Mouse (Mus musculus) liver, embryonic 12.5 days (tissue): ENCODE measurements around the gene D930020B18Rik. TPM values are rescaled to one million over a fixed set of nuclear protein-coding genes. Genes with fewer than 3 reads are reported as not detected.

Experiments
- ATAC-seq: fragments of 200-750 bp; cut with Nextera tagmentation; 2 replicates; pipeline ENCODE4 v1.8.0; 2017; ENCODE audit warnings: moderate number of reproducible peaks, mild to moderate bottlenecking, moderate library complexity
- H3K27ac ChIP-seq: fragments of 300-500 bp; sonication (generic); 2 replicates; pipeline ENCODE4 v1.5.1; 2016; ENCODE audit warnings: mild to moderate bottlenecking
- H3K27me3 ChIP-seq: fragments of 300-500 bp; sonication (generic); replicated peaks from 2 replicates; pipeline ENCODE4 v1.6.1; 2016; ENCODE audit warnings: mild to moderate bottlenecking, moderate library complexity
- H3K36me3 ChIP-seq: fragments of 300-500 bp; sonication (generic); 2 replicates; pipeline ENCODE4 v1.6.1; 2016; ENCODE audit warnings: mild to moderate bottlenecking, moderate library complexity
- H3K4me1 ChIP-seq: fragments of 300-500 bp; sonication (generic); 2 replicates; pipeline ENCODE4 v1.6.1; 2016
- H3K4me2 ChIP-seq: fragments of 300-500 bp; sonication (generic); 2 replicates; pipeline ENCODE4 v1.6.1; 2016; ENCODE audit warnings: mild to moderate bottlenecking, moderate library complexity
- H3K4me3 ChIP-seq: fragments of 300-500 bp; sonication (generic); 2 replicates; pipeline ENCODE4 v1.5.1; 2016; ENCODE audit warnings: mild to moderate bottlenecking, moderate library complexity
- H3K9ac ChIP-seq: fragments of 300-500 bp; sonication (generic); 2 replicates; pipeline ENCODE4 v1.6.1; 2016; ENCODE audit warnings: mild to moderate bottlenecking, moderate library complexity
- H3K9me3 ChIP-seq: fragments of 300-500 bp; sonication (generic); replicated peaks from 2 replicates; pipeline ENCODE4 v1.6.1; 2016; ENCODE audit warnings: mild to moderate bottlenecking, moderate library complexity
- WGBS: fragments of 180-500 bp; shearing (Covaris S2); methylation state at CpG from one replicate; pipeline ENCODE4 v1.1.7; 2016; ENCODE audit not compliant: insufficient replicate concordance; 5-methylcytosine and 5-hydroxymethylcytosine counted together
- microRNA-seq: library from miRNA; unstranded; fragments of <30 nt; microRNA quantifications from one replicate; pipeline ENCODE4, GENCODE M21; 2017
- polyA plus RNA-seq: library from polyadenylated mRNA; unstranded; fragments of >200 nt; fragmentation: Nextera tagmentation; extraction: Ambion mirVana; gene quantifications from 2 replicates; pipeline ENCODE4 v1.2.1, GENCODE M21; 2016

D930020B18Rik gene
- polyA plus RNA-seq, 1 experiment from 2014 or later: 0.11 TPM

DNA sequence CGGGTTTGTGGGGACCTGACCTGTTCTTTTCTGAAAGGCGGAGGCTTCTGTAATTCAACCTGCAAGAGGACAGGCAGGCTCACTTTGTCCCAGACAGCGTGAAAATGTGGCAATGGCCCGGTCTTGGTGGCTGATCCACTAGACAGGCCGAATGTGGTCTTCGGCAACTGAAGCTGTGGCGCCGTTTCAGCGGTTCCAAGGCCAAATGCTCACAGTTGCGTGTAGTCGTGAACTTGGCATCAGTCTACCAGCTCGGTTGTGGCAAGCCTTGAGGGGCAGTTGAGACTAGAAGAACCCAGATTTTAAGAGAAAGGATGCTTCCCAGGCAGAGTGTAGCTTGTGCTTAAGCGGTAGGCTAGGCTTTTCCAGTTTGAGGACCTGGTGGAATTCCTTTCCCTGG, 79.3 kb downstream of the D930020B18Rik start:
- Histone ChIP-seq H3K4me2 (no peak overlapping the region), H3K27me3 (no peaks in the 10 kb centered on the region), H3K36me3 (no peaks in the 10 kb centered on the region), H3K4me1 (no peaks in the 10 kb centered on the region), H3K27ac (no peak overlapping the region), H3K9ac (no peak overlapping the region), H3K9me3 (peaks cover 28% of the 10 kb centered on the region), H3K4me3 (no peak overlapping the region)
- no peak for ATAC-seq
- 83% methylated on average over 13 of the region's 13 CpGs for WGBS

DNA sequence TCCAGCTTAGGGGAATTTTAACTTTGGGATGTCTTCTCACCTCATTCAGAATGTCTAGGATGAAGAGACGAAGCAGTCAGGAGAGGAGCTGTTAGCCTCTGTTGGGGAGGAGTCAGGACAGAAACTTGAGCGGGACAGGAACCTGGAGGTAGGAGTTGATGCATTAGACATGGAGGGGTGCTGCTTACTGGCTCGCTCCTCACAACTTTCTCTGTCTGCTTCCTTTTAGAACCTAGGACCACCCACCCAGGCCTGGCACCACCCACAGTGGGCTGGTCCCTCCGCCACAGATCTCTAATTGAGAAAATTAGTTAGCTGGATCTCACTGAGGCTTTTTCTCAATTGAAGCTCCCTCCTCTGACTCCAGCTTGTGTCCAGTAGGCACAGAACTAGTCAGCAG, 85.1 kb downstream of the D930020B18Rik start:
- ATAC-seq: no peak
- Histone ChIP-seq H3K4me2 (no peak overlapping the region), H3K4me1 (no peaks in the 10 kb centered on the region), H3K9ac (no peak overlapping the region), H3K36me3 (no peaks in the 10 kb centered on the region), H3K27ac (no peak overlapping the region), H3K27me3 (no peaks in the 10 kb centered on the region), H3K9me3 (peaks cover 10% of the 10 kb centered on the region; the same call in 1 of the 2 replicates), H3K4me3 (no peak overlapping the region)
- WGBS: 60% methylated on average over 4 of the region's 4 CpGs

DNA sequence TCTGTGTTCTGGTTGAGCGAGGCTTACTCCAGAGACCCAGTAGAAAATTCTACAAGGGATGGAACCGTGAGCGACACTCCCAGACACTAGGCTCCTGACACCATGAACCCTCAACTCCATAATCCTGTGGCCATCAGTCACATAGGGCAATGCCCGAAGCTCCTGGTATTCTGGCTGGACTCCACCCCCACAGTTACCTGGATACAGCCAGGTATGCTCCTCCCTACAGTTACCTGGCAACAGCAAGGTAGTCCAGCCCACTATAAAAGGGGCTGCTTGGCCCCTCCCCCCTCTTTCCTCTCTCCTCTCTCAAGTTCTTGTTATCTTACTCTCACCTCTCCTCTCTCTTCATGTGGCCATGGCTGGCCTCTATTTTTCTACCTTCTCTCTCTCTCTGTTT, 85.8 kb downstream of the D930020B18Rik start:
- 48% methylated on average over 4 of the region's 4 CpGs for WGBS

DNA sequence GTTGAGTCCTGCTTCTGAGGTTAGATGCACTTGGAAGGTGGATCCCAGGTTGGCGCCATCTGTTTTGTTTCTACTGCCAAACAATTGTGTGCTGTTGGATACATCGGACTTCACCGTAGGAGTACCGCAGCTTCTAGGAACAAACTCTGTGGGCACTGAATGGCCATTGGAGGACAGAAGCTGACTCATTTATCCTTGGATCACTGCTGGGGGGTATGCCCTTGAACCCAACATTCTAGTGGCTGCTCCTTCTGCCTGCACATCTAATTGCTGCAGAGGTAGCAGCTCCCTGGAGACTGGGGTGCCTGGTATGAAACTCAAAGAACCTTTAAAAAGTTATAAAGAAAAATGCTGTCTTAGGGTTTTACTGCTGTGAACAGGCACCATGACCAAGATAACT, 86.8 kb downstream of the D930020B18Rik start:
- Histone ChIP-seq H3K9me3 (no peaks in the 10 kb centered on the region), H3K9ac (no peak overlapping the region), H3K27ac (no peak overlapping the region), H3K4me1 (no peaks in the 10 kb centered on the region), H3K36me3 (no peaks in the 10 kb centered on the region), H3K27me3 (no peaks in the 10 kb centered on the region), H3K4me3 (no peak overlapping the region), H3K4me2 (no peak overlapping the region)
- 90% methylated on average over 4 of the region's 4 CpGs for WGBS
- no peak for ATAC-seq

More for the DNA sequence above, 85.8 kb downstream of the D930020B18Rik start:
- no peaks in the 10 kb centered on the region for H3K36me3 ChIP-seq
- no peak overlapping the region for H3K9ac ChIP-seq
- no peak overlapping the region for H3K27ac ChIP-seq
- H3K27me3 ChIP-seq: no peaks in the 10 kb centered on the region
- H3K9me3 ChIP-seq: peaks cover 3% of the 10 kb centered on the region; the same call in 1 of the 2 replicates
- ATAC-seq: no peak
- no peak overlapping the region for H3K4me2 ChIP-seq
- H3K4me1 ChIP-seq: no peaks in the 10 kb centered on the region
- no peak overlapping the region for H3K4me3 ChIP-seq

DNA sequence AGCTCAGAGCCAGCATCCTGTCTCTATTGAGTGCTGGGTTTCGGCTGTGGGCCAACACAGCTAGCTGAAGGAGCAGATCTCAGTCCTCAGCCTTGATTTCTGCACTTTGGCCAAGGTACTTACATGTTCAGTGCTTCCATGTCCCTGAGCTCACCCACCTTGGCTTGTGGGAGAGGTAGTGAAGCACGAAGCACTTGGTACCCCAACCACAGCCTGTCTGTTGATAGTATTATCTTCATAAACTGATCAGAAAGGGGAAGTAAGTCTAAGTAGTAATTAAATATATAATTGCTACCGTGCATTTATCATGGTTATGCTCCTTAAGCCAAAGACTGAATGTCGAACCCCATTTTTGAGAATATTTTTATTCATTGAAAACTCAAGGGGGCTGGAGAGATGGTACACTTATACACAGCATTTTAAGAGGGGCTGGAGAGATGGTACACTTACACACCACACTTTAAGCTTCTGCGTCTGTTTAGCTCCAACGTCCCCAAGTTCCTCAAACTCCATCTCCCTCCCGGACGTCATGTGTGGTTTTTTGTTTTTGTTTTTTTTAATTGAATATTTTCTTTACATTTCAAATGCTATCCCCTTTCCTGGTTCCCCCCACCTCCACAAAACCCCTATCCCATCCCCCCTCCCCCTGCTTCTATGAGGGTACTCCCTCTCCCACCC, 89.8 kb downstream of the D930020B18Rik start:
- Histone ChIP-seq H3K9ac (no peak overlapping the region), H3K27ac (no peak overlapping the region), H3K4me2 (no peak overlapping the region), H3K4me1 (no peaks in the 10 kb centered on the region), H3K27me3 (no peaks in the 10 kb centered on the region), H3K4me3 (no peak overlapping the region), H3K36me3 (no peaks in the 10 kb centered on the region), H3K9me3 (no peaks in the 10 kb centered on the region)
- no peak for ATAC-seq
- WGBS: 59% methylated on average over 8 of the region's 8 CpGs

DNA sequence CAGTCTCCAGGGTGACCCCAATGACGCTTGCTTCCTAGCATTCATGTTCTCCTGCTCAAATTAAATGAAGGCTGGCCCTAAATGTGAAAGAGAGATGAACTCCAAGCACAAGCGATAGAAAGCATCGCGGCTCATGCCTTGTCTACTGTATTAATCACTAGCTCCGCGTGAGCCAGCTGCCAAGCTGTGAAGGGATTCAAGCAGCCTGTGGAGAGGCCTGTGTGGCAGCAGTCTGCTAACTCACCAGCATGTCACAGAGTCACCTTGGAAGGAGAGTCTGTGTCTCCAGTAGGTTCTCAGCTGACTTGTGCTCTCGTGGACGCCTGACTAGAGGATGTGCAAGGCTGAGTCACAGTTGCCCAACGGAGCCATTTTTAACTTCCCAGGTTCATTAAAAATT, 91.2 kb downstream of the D930020B18Rik start:
- Histone ChIP-seq H3K4me2 (no peak overlapping the region), H3K9me3 (no peaks in the 10 kb centered on the region), H3K36me3 (no peaks in the 10 kb centered on the region), H3K27me3 (no peaks in the 10 kb centered on the region), H3K4me1 (no peaks in the 10 kb centered on the region), H3K9ac (no peak overlapping the region), H3K27ac (no peak overlapping the region), H3K4me3 (no peak overlapping the region)
- WGBS: 80% methylated on average over 9 of the region's 9 CpGs
- no peak for ATAC-seq

DNA sequence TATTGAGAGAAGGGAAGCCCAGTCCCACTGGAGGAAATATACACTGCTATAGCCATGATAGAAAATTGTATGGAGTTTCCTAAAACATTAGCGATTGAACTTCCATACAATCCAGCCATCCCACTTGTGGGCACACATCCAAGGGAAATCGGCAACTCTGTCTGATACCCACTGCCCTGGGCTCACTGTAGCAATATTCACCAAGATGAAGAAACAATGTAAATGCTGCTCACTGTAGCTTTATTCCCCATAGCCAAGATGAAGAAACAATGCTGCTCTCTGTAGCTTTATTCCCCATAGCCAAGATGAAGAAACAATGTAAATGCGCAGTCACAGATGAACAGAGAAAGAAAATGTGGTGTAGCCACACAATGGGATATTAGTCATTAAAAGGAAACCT, 95.9 kb downstream of the D930020B18Rik start:
- Histone ChIP-seq H3K4me1 (peaks cover 21% of the 10 kb centered on the region), H3K4me3 (no peak overlapping the region), H3K4me2 (no peak overlapping the region), H3K27me3 (no peaks in the 10 kb centered on the region), H3K36me3 (0 out of 2 replicates have a peak, but pooled peaks cover under 1% of the 10 kb centered on the region), H3K27ac (no peak overlapping the region), H3K9me3 (no peaks in the 10 kb centered on the region), H3K9ac (no peak overlapping the region)
- ATAC-seq: no peak
- 80% methylated on average over 3 of the region's 3 CpGs for WGBS

DNA sequence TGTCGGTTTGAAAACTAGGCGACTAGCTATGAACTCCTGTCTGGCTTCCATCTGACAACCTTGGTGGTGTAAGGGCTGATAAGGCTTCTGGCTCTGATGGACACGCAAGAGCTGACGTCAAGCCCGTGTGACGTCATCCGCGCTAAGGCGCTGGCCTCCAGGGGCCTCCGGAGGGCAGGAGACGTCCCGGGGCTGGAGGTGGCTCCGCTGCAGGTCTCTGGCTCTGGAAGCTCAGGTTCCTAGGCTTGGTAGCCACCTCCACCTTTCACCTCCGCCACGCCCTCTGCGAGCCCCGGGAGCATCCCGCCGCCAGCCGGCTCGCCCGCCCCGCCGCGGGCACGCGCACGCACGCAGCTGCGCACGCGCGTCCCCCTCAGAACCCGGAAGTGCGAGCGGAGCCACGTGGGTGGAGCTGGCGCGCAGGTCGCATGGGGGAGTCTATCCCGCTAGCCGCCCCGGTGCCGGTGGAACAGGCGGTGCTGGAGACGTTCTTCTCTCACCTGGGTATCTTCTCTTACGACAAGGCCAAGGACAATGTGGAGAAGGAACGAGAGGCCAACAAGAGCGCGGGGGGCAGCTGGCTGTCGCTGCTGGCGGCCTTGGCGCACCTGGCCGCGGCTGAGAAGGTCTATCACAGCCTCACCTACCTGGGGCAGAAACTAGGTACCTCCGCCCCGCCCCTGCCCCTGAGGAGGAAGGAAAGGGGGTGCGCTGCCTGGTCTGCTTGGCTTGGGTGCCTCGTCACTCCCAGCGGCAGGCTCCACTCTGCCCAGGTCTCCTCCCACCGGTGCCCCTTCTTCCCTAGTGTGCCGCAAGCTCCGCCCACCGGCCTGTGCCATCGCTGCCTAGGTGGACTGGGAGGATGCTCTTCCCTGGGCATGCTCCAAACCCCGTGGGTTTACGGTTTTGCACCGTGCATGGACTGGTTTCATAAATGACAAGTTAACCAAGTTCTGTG, 98.4 kb downstream of the D930020B18Rik start, which contains the start of gene BC048403:
BC048403 (plus strand) TSS at position 390 of the 958 bp plus-strand sequence.
- H3K27ac ChIP-seq: peak within 1 kb of the TSS; percentile 70
- WGBS: under 1% methylated on average over 66 of the region's 68 CpGs
- H3K4me2 ChIP-seq: peak within 1 kb of the TSS; percentile 92
- no peaks in the 10 kb centered on the region for H3K27me3 ChIP-seq
- H3K9ac ChIP-seq: peak within 1 kb of the TSS; percentile 82
- H3K4me3 ChIP-seq: peak within 1 kb of the TSS; percentile 86
- H3K36me3 ChIP-seq: peaks cover 10% of the 10 kb centered on the region
- no peaks in the 10 kb centered on the region; the same call in 1 of the 2 replicates for H3K9me3 ChIP-seq
- H3K4me1 ChIP-seq: peaks cover 21% of the 10 kb centered on the region
- peak; percentile 94 for ATAC-seq

DNA sequence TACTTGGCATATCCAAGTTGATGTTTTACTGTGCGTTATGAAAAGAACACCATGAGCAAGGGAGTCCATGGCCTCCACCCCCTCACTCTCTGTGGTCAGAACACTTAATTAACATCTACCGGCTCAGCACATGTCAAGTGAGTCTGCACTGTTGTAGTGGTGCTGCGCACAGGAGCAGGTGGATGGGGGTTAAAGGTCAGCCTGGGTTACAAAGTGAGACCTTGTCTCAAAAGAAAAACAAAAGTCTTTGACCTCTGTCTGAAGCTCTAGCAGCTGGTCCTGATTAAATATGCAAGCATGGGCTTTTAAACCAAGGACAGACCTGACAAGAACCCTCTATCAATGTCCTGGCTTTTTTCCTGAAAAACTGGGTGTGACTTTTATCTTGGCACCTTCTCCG, 100.9 kb downstream of the D930020B18Rik start:
- H3K4me1 ChIP-seq: peaks cover 21% of the 10 kb centered on the region
- 64% methylated on average over 4 of the region's 4 CpGs for WGBS
- H3K9ac ChIP-seq: no peak overlapping the region
- H3K27me3 ChIP-seq: no peaks in the 10 kb centered on the region
- no peak overlapping the region for H3K27ac ChIP-seq
- H3K36me3 ChIP-seq: peaks cover 35% of the 10 kb centered on the region
- no peak overlapping the region for H3K4me3 ChIP-seq
- H3K9me3 ChIP-seq: no peaks in the 10 kb centered on the region; the same call in 1 of the 2 replicates
- ATAC-seq: no peak
- H3K4me2 ChIP-seq: no peak overlapping the region

Small RNA genes lying within 50 kb of the gene (microRNA-seq; reads per million reads assigned to microRNA genes)
- not detected for gene Gm24330

Other genes starting within 250 kb of the D930020B18Rik start
- gene Rassf3, start 165.2 kb upstream of the D930020B18Rik start, polyA plus RNA-seq: 12.3 and 12.8 TPM in 2 replicates
- 24.8 and 25.8 TPM in 2 replicates for gene Tbk1, start 54.8 kb upstream of the D930020B18Rik start, polyA plus RNA-seq
- gene Xpot, start 15.3 kb upstream of the D930020B18Rik start, polyA plus RNA-seq: 67.8 and 68.8 TPM in 2 replicates
- gene BC048403, start 98.3 kb downstream of the D930020B18Rik start, polyA plus RNA-seq: 2.8 and 3.1 TPM in 2 replicates